Mouse (Mus musculus): ENCODE results near the gene Celf6.

GRCm38 (mm10) chr9:59552610-59553009 lies 25.1 kb upstream of the Celf6 start:
- TF ChIP-seq CTCF (IDR thresholded peaks at IDR 0.05; ENCODE audit: borderline replicate concordance, insufficient read depth, low read length), result no peak
- no peak for TF ChIP-seq POLR2A (IDR thresholded peaks at IDR 0.05; ENCODE audit: low read depth, low read length)
